Mouse (Mus musculus) forebrain, embryonic 14.5 days (tissue): ENCODE data around the gene Tnfaip8l2. TPM values are rescaled to one million over a fixed set of nuclear protein-coding genes. Genes with fewer than 3 reads are reported as not detected.
"Not testable (repeated sequence)": the region's sequence is repeated elsewhere in the genome, so short reads cannot be mapped to it uniquely, and the experiment has no call there.

Experiments
- ATAC-seq: fragments of 200-750 bp; cut with Nextera tagmentation; 2 replicates; pipeline ENCODE4 v1.8.0; 2017; ENCODE audit warnings: mild to moderate bottlenecking, moderate library complexity
- DNase-seq: peaks from one replicate; pipeline ENCODE4 v3.0.0-alpha.2; 2015; ENCODE audit warnings: low spot score
- H3K27ac ChIP-seq: fragments of 300-500 bp; sonication (generic); 2 replicates; pipeline ENCODE4 v1.5.1; 2014; ENCODE audit warnings: low read depth, mild to moderate bottlenecking, control low read depth, low read length, moderate library complexity
- H3K27me3 ChIP-seq: fragments of 300-500 bp; sonication (generic); replicated peaks from 2 replicates; pipeline ENCODE4 v1.6.1; 2014; ENCODE audit warnings: low read length, control low read depth, mixed read lengths; ENCODE audit not compliant: control insufficient read depth, insufficient read depth
- H3K36me3 ChIP-seq: fragments of 300-500 bp; sonication (generic); 2 replicates; pipeline ENCODE4 v1.6.1; 2014; ENCODE audit warnings: low read length, control low read depth; ENCODE audit not compliant: control insufficient read depth, insufficient read depth
- H3K4me1 ChIP-seq: fragments of 300-500 bp; sonication (generic); 2 replicates; pipeline ENCODE4 v1.6.1; 2014; ENCODE audit warnings: antibody characterized with exemption, low read length, control low read depth; ENCODE audit not compliant: control insufficient read depth, insufficient read depth
- H3K4me2 ChIP-seq: fragments of 300-500 bp; sonication (generic); 2 replicates; pipeline ENCODE4 v1.6.1; 2014; ENCODE audit warnings: mild to moderate bottlenecking, control low read depth, low read length
- H3K4me3 ChIP-seq: fragments of 300-500 bp; sonication (generic); 2 replicates; pipeline ENCODE4 v1.5.1; 2014; ENCODE audit warnings: low read depth, low read length, control low read depth
- H3K9ac ChIP-seq: fragments of 300-500 bp; sonication (generic); 2 replicates; pipeline ENCODE4 v1.6.1; 2014; ENCODE audit warnings: mild to moderate bottlenecking, low read length, control low read depth, moderate library complexity
- H3K9me3 ChIP-seq: fragments of 300-500 bp; sonication (generic); replicated peaks from 2 replicates; pipeline ENCODE4 v1.6.1; 2016; ENCODE audit warnings: low read length, control low read depth, mixed read lengths; ENCODE audit not compliant: control insufficient read depth
- WGBS: fragments of 180-500 bp; shearing (Covaris S2); extraction: QIAGEN DNeasy Blood & Tissue Kit; methylation state at CpG from one replicate; pipeline ENCODE4 v1.1.7; 2014; 5-methylcytosine and 5-hydroxymethylcytosine counted together
- polyA plus RNA-seq: library from polyadenylated mRNA; unstranded; fragments of >200 nt; fragmentation: Nextera tagmentation; extraction: Ambion mirVana; gene quantifications from 2 replicates; pipeline ENCODE4 v1.2.1, GENCODE M21; 2014

Tnfaip8l2 gene
- polyA plus RNA-seq, 1 experiment from 2014 or later, result 2.6 TPM

- Histone ChIP-seq H3K9ac (peak overlapping the region; percentile 58), H3K27me3 (no peaks in the 10 kb centered on the region), H3K9me3 (no peaks in the 10 kb centered on the region), H3K4me3 (peak overlapping the region; percentile 43), H3K36me3 (peaks cover 27% of the 10 kb centered on the region), H3K4me2 (peak overlapping the region; percentile 64), H3K4me1 (peaks cover 11% of the 10 kb centered on the region), H3K27ac (no peak overlapping the region; the same call in 1 of the 2 replicates)
- no peak for DNase-seq
- 60% methylated on average over 11 of the region's 11 CpGs for WGBS
- ATAC-seq, result peak; percentile 18
Measured at GRCm38 (mm10) chr3:95133176-95133575, 9.0 kb downstream of the Tnfaip8l2 start.

GRCm38 (mm10) chr3:95132389-95132788 is 9.8 kb downstream of the Tnfaip8l2 start:
- H3K36me3 ChIP-seq, result peaks cover 24% of the 10 kb centered on the region
- H3K27ac ChIP-seq, H3K4me2 ChIP-seq, H3K9me3 ChIP-seq, DNase-seq, ATAC-seq, H3K27me3 ChIP-seq, H3K9ac ChIP-seq: not testable (repeated sequence)
- H3K4me1 ChIP-seq, result peaks cover 11% of the 10 kb centered on the region
- H3K4me3 ChIP-seq, result peak overlapping the region; percentile 43; the same call in 1 of the 2 replicates
- 82% methylated on average over 2 of the region's 2 CpGs for WGBS

GRCm38 (mm10) chr3:95130081-95130480 is 12.1 kb downstream of the Tnfaip8l2 start:
- H3K4me3 ChIP-seq, result no peak overlapping the region
- peaks cover 6% of the 10 kb centered on the region for H3K4me1 ChIP-seq
- DNase-seq, result no peak
- no peak for ATAC-seq
- no peak overlapping the region for H3K27ac ChIP-seq
- no peak overlapping the region for H3K9ac ChIP-seq
- WGBS, result 88% methylated on average over 5 of the region's 5 CpGs
- H3K9me3 ChIP-seq, result no peaks in the 10 kb centered on the region
- peaks cover 24% of the 10 kb centered on the region for H3K36me3 ChIP-seq
- no peaks in the 10 kb centered on the region for H3K27me3 ChIP-seq
- H3K4me2 ChIP-seq, result no peak overlapping the region

GRCm38 (mm10) chr3:95129226-95129651 is 12.9 kb downstream of the Tnfaip8l2 start:
- DNase-seq (no peak), ATAC-seq (no peak)
- Histone ChIP-seq H3K27ac (no peak overlapping the region), H3K27me3 (no peaks in the 10 kb centered on the region), H3K9me3 (no peaks in the 10 kb centered on the region), H3K36me3 (peaks cover 24% of the 10 kb centered on the region), H3K9ac (no peak overlapping the region), H3K4me2 (no peak overlapping the region), H3K4me3 (no peak overlapping the region), H3K4me1 (peaks cover 11% of the 10 kb centered on the region)
- WGBS, result 51% methylated on average over 6 of the region's 6 CpGs

GRCm38 (mm10) chr3:95124972-95125371 is 17.2 kb downstream of the Tnfaip8l2 start:
- peak overlapping the region; percentile 44; the same call in 1 of the 2 replicates for H3K27ac ChIP-seq
- H3K36me3 ChIP-seq, result peaks cover 43% of the 10 kb centered on the region
- WGBS, result 19% methylated on average over 5 of the region's 5 CpGs
- H3K4me3 ChIP-seq, result no peak overlapping the region
- ATAC-seq (peak; percentile 60; the same call in 1 of the 2 replicates), DNase-seq (peak; percentile 69)
- H3K4me2 ChIP-seq, result no peak overlapping the region
- H3K4me1 ChIP-seq, result peaks cover 6% of the 10 kb centered on the region
- no peaks in the 10 kb centered on the region for H3K9me3 ChIP-seq
- H3K9ac ChIP-seq, result no peak overlapping the region
- no peaks in the 10 kb centered on the region for H3K27me3 ChIP-seq

- Histone ChIP-seq H3K27ac (peak within 1 kb of the TSS; percentile 44; the same call in 1 of the 2 replicates), H3K36me3 (peaks cover 43% of the 10 kb centered on the region), H3K4me1 (peaks cover 6% of the 10 kb centered on the region), H3K27me3 (no peaks in the 10 kb centered on the region), H3K4me3 (no peak within 1 kb of the TSS), H3K9ac (no peak within 1 kb of the TSS), H3K9me3 (no peaks in the 10 kb centered on the region), H3K4me2 (no peak within 1 kb of the TSS)
- DNase-seq (no peak), ATAC-seq (peak; percentile 49)
- 64% methylated on average over 6 of the region's 6 CpGs for WGBS
Measured at GRCm38 (mm10) chr3:95124246-95124645, 17.9 kb downstream of the Tnfaip8l2 start, which contains the start of gene Tmod4. Gene Tmod4 (plus strand): TSS chr3:95124476.

- Histone ChIP-seq H3K27ac (no peak overlapping the region), H3K27me3 (no peaks in the 10 kb centered on the region), H3K36me3 (peaks cover 60% of the 10 kb centered on the region), H3K9ac (no peak overlapping the region), H3K4me1 (peaks cover 6% of the 10 kb centered on the region), H3K4me3 (no peak overlapping the region), H3K4me2 (no peak overlapping the region), H3K9me3 (no peaks in the 10 kb centered on the region)
- DNase-seq (no peak), ATAC-seq (no peak)
- 87% methylated on average over 6 of the region's 6 CpGs for WGBS
Measured at GRCm38 (mm10) chr3:95121580-95121979, 20.6 kb downstream of the Tnfaip8l2 start.

GRCm38 (mm10) chr3:95117751-95118150 is 24.4 kb downstream of the Tnfaip8l2 start:
- no peak overlapping the region for H3K4me3 ChIP-seq
- DNase-seq (no peak), ATAC-seq (no peak)
- no peaks in the 10 kb centered on the region for H3K4me1 ChIP-seq
- 94% methylated on average over 2 of the region's 2 CpGs for WGBS
- no peak overlapping the region for H3K4me2 ChIP-seq
- H3K9ac ChIP-seq, result no peak overlapping the region
- no peaks in the 10 kb centered on the region for H3K9me3 ChIP-seq
- no peak overlapping the region for H3K27ac ChIP-seq
- no peaks in the 10 kb centered on the region for H3K27me3 ChIP-seq
- H3K36me3 ChIP-seq, result peaks cover 75% of the 10 kb centered on the region

- Histone ChIP-seq H3K4me2 (peak overlapping the region; percentile 48; the same call in 1 of the 2 replicates), H3K4me3 (no peak overlapping the region), H3K9ac (no peak overlapping the region)
Measured at GRCm38 (mm10) chr3:95112760-95113159, 29.4 kb downstream of the Tnfaip8l2 start.

More at GRCm38 (mm10) chr3:95112760-95113159, 29.4 kb downstream of the Tnfaip8l2 start:
- Histone ChIP-seq H3K9me3 (no peaks in the 10 kb centered on the region), H3K27ac (no peak overlapping the region), H3K27me3 (no peaks in the 10 kb centered on the region), H3K36me3 (peaks cover 28% of the 10 kb centered on the region), H3K4me1 (peaks cover 8% of the 10 kb centered on the region)
- no peak for DNase-seq
- no peak for ATAC-seq
- WGBS, result 88% methylated on average over 1 of the region's 1 CpGs
